Mouse (Mus musculus) left cerebral cortex, adult 2 months (tissue): ENCODE data around the gene Pip4k2c. TPM values are rescaled to one million over a fixed set of nuclear protein-coding genes. Genes with fewer than 3 reads are reported as not detected.

Source experiments
- DNase-seq, 2 experiments: peaks; one replicate each; pipeline ENCODE4 v3.0.0; 2021 to 2022; ENCODE audit warnings: low spot score in 2 of 2, mixed read lengths in 1 of 2; ENCODE audit errors: extremely low spot score in 1 of 2
- H3K27ac ChIP-seq: fragments of 200-600 bp; 2 replicates; pipeline ENCODE4 v1.8.1; 2022
- H3K4me3 ChIP-seq: fragments of 200-600 bp; 2 replicates; pipeline ENCODE4 v1.8.1; 2022
- CTCF ChIP-seq: fragments of 200-600 bp; IDR thresholded peaks from 2 replicates; pipeline ENCODE4 v1.8.1; 2022; ENCODE audit warnings: antibody characterized with exemption, mild to moderate bottlenecking, moderate library complexity
- intact Hi-C: fragments of 180-260 bp; cut with DNase I; formaldehyde crosslinking; loops from one replicate; pipeline ENCODE4 v1.15.1; 2025
- total RNA-seq, 2 experiments: library from RNA; stranded (reverse); gene quantifications; 2 replicates each; pipeline ENCODE4 v1.2.3; 2021

Gene Pip4k2c
- total RNA-seq, 2 experiments from 2014 or later: 113 to 115 TPM

GRCm38 (mm10) chr10:127205373-127205772 lies 6.0 kb downstream of the Pip4k2c start:
- H3K4me3 ChIP-seq: no peak overlapping the region
- H3K27ac ChIP-seq: no peak overlapping the region
- intact Hi-C loops: no loop called here
- DNase-seq: no peak
- TF ChIP-seq CTCF: no peak

DNA sequence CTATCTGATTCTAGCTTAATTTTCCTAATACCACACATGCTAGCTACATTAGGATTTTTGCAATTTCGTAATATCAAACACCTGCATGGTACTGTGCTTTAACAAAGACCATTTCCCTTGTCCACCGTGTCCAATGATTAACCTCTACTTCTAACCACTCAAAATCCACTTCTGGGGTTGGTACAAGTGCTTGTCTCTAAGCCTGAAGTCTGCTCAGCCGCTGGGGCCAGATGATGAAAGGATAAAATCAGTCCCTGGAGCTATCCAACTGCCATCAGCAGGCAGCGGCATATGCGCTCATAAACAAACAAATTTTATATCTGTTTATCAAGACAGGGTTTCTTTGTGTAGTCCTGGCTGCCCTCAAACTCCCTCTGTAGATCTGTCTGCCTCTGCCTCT lies 6.8 kb downstream of the Pip4k2c start:
- Histone ChIP-seq H3K4me3 (no peak overlapping the region), H3K27ac (no peak overlapping the region)
- intact Hi-C loops: no loop called here
- no peak for TF ChIP-seq CTCF
- no peak for DNase-seq

DNA sequence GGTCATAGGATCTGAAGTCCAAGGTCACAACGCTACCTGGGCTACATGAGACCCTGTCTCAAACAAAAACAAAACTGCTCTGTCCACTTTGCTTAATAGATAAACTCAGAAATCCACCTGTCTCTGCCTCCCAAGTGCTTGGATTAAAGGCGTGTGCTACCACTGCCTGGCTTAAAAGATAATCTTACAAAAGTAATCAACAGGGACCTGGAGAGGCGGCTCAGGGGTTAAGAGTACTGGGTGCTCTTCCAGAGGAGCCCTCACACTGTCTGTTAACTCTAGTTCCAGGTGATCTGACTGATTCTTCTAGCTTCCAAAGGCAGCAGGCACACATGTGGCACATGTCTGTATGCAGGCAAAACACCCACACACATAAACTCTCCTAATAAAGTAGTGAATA lies 8.3 kb downstream of the Pip4k2c start:
- Histone ChIP-seq H3K27ac (no peak overlapping the region), H3K4me3 (no peak overlapping the region)
- no peak for TF ChIP-seq CTCF
- intact Hi-C loops: no loop called here
- no peak for DNase-seq

- Histone ChIP-seq H3K4me3 (no peak overlapping the region), H3K27ac (peak overlapping the region; percentile 44; the same call in 1 of the 2 replicates)
- peak; percentile 39 for TF ChIP-seq CTCF
- no peak for DNase-seq
- intact Hi-C loops: no loop called here
Observed at GRCm38 (mm10) chr10:127200279-127200678, 11.1 kb downstream of the Pip4k2c start.

DNA sequence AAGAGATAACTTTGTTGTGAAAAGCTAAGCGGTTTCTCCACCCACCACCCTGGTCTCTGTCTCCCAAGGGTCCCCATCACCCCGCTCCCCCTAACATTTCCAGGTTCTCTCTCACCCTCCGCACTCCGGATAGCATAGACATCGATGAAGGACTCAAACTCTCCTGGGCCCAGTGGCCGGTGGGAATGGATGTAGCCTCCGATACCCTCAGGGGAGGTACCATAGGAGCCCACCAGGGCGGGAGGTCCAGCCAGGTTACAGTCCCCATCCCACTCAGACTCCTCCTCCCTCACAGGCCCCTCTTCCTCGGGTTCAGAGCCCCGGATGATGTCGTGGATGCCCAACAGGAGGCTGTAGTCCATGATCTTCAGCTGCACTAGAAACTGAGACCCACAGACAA lies 11.9 kb downstream of the Pip4k2c start:
- intact Hi-C loops: no loop called here
- DNase-seq: no peak
- Histone ChIP-seq H3K4me3 (no peak overlapping the region), H3K27ac (peak overlapping the region; percentile 57; the same call in 1 of the 2 replicates)
- TF ChIP-seq CTCF: no peak

GRCm38 (mm10) chr10:127199068-127199467 lies 12.3 kb downstream of the Pip4k2c start:
- H3K4me3 ChIP-seq: no peak overlapping the region
- no peak for DNase-seq
- peak overlapping the region; percentile 99; the same call in 1 of the 2 replicates for H3K27ac ChIP-seq
- intact Hi-C loops: no loop called here
- no peak for TF ChIP-seq CTCF

DNA sequence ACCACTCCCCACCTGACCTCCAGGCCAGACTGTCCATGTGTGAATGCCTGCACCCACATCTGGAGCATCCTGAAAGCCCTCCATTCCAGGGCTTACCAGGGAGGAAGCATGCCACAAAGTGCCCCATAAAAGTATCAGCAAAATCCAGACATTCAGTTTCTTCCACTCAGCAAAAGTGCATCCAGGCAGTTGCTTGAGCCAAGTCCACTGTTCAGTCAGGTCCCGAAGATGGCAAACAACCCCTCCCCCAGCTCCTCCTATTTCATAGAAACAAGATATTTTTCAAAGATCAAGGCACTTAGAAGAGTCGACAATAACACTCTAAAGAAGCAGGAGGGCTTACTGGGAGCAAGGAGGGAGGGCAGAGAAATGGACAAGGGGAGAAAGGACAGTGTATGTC lies 12.9 kb downstream of the Pip4k2c start:
- H3K27ac ChIP-seq: peak overlapping the region; percentile 99
- intact Hi-C loops: no loop called here
- TF ChIP-seq CTCF: no peak
- no peak overlapping the region for H3K4me3 ChIP-seq
- no peak for DNase-seq

DNA sequence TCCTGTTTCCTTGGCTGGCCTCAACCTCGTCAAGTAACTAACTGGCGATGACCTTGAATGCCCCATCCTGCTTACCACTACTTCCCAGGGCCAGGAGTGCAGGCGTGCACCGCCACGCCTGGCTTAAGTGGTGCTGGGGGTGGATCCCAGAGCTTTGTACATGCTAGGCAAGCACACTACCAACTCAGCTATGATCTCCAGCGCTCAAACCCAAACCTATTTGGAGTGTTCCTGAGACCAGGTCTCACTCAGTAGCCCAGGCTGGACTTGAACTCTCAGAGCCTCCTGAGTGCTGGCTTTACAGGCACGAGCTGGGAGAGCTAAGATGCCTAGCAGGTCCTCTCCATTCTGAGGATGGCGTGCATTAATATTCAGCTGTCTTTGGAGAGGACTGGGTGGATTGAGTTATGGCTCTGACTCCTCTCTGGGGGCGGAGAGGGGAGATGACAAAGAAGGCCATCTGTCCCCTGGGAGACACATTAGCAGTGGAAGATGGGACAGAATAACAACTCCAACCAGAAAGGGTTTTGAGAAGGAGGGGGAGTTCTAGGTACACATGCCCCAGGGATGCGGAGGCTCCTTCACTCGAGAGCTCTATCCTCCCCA lies 13.8 kb downstream of the Pip4k2c start:
- H3K27ac ChIP-seq: peak overlapping the region; percentile 99
- intact Hi-C loops: no loop called here
- no peak for TF ChIP-seq CTCF
- no peak for DNase-seq
- no peak overlapping the region for H3K4me3 ChIP-seq

DNA sequence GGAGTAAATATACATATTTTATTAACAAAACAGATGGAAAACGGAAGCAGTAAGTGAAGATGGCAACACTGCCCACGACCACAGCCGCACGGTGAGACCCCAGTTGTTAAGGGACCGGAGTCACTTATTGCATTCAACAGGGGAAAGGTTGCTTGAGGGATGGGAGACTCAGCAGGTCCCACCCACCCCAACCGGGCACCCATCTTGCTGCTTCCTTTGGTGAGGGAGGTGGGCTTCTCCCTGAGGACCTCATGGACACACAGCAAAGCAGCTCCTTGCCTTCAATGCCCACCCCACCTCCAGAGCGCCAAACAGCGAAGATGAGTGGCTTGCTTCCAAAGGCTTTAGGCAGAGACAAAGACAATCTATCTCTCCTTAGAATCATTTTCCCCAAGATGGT lies 14.3 kb downstream of the Pip4k2c start:
- DNase-seq: no peak
- no peak for TF ChIP-seq CTCF
- peak overlapping the region; percentile 99 for H3K27ac ChIP-seq
- intact Hi-C loops: no loop called here
- no peak overlapping the region for H3K4me3 ChIP-seq

GRCm38 (mm10) chr10:127196392-127196791 lies 15.0 kb downstream of the Pip4k2c start:
- H3K4me3 ChIP-seq: peak overlapping the region; percentile 69
- peak overlapping the region; percentile 99 for H3K27ac ChIP-seq
- peak; percentile 59 to 60 for DNase-seq
- no peak for TF ChIP-seq CTCF
- intact Hi-C loops: loop anchor here (1.0 kb wide), 1 partner anchor 14 kb away; no protein-coding TSS in a partner anchor

DNA sequence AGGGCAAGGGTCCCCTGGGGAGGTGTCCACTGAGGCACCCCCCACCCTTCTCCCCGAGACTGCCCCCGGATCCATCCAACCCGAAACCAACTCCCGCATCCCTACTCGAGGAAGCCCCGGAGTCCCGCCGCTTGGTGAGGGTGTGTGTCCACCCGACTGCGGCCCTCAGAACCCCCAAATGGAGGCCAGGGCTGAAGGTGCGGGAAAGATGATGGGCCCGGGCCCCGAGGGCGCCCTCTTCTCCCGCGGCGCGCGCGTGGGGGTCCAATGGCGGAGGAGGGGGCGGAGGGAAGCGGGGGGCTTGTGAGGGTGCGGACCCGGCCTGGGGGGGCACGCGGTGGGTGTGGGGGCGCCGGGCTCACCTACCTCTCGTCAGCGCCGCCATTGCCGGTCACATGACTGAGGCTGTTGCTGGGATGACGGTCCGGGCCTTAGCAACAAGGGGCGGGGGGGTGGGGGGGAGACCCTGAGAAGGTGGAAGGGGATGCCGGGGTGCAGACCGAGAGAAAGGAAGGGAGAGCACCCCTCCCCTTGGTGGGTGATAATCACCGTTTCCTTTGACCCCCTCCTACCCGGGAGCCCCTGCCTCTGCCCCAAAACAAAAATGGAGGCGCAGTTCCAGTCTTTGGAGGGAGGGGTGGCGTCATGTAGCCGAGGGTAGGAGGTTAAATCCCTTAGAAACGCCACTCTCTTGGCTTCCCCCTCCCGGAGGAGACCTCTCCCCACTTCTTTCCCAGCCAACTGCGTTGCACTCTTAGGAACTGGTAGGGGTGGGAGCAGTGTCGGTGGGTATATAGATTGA lies 15.9 kb downstream of the Pip4k2c start, which contains the start of gene Dtx3:
Gene Dtx3, minus strand, starts transcription at position 401 of the 802 bp plus-strand sequence.
- TF ChIP-seq CTCF: no peak
- H3K4me3 ChIP-seq: peak within 1 kb of the TSS; percentile 69
- intact Hi-C loops: loop anchor here (1.0 kb wide), 1 partner anchor 15 kb away; no protein-coding TSS in a partner anchor
- peak within 1 kb of the TSS; percentile 99 for H3K27ac ChIP-seq
- peak in 1 of 2 experiments; percentile 66 for DNase-seq
